Mouse (Mus musculus): ENCODE measurements around the gene Rmi1. TPM values are rescaled to one million over a fixed set of nuclear protein-coding genes. Genes with fewer than 3 reads are reported as not detected.

The Rmi1 gene
- total and polyA plus RNA-seq, 2 experiments from 2014 or later, result 13.3 to 16.1 TPM

- no peak overlapping the region for H3K9ac ChIP-seq (replicated peaks; ENCODE audit: low read depth, low read length)
- H3K9me3 ChIP-seq (replicated peaks; ENCODE audit: control insufficient read depth, low read length), result 0 out of 2 replicates have a peak, but pooled peaks cover 3% of the 10 kb centered on the region
- peaks cover 15% of the 10 kb centered on the region; the same call in 1 of the 2 replicates for H3K36me3 ChIP-seq (replicated peaks; ENCODE audit: control insufficient read depth, insufficient read depth, low read length)
- ATAC-seq (ENCODE audit: insufficient read depth, low read depth) (no peak), DNase-seq (ENCODE audit: low spot score) (no peak)
- H3K27ac ChIP-seq (ENCODE audit: low read depth), result no peak overlapping the region
- WGBS, result 94% methylated on average over 4 of the region's 4 CpGs
- TF ChIP-seq CTCF (IDR thresholded peaks at IDR 0.05; ENCODE audit: low read depth) (no peak), EP300 (IDR thresholded peaks at IDR 0.05; ENCODE audit: low read depth) (no peak)
- no peak overlapping the region for H3K4me2 ChIP-seq (ENCODE audit: low read depth, low read length)
- no peaks in the 10 kb centered on the region for H3K27me3 ChIP-seq (ENCODE audit: control insufficient read depth, insufficient read depth, low read length)
- H3K4me3 ChIP-seq (ENCODE audit: low read depth, low read length), result no peak overlapping the region
- 0 out of 2 replicates have a peak, but pooled peaks cover 5% of the 10 kb centered on the region for H3K4me1 ChIP-seq (ENCODE audit: control insufficient read depth, insufficient read depth)
These were observed 9.0 kb downstream of the Rmi1 start for GRCm38 (mm10) chr13:58411073-58411472.

- Histone ChIP-seq H3K27ac (ENCODE audit: low read depth) (no peak overlapping the region), H3K36me3 (replicated peaks; ENCODE audit: control insufficient read depth, insufficient read depth, low read length) (peaks cover 7% of the 10 kb centered on the region; the same call in 1 of the 2 replicates), H3K9me3 (replicated peaks; ENCODE audit: control insufficient read depth, low read length) (0 out of 2 replicates have a peak, but pooled peaks cover 3% of the 10 kb centered on the region), H3K27me3 (ENCODE audit: control insufficient read depth, insufficient read depth, low read length) (no peaks in the 10 kb centered on the region), H3K4me3 (ENCODE audit: low read depth, low read length) (no peak overlapping the region), H3K9ac (replicated peaks; ENCODE audit: low read depth, low read length) (no peak overlapping the region), H3K4me1 (ENCODE audit: control insufficient read depth, insufficient read depth) (0 out of 2 replicates have a peak, but pooled peaks cover 5% of the 10 kb centered on the region), H3K4me2 (ENCODE audit: low read depth, low read length) (no peak overlapping the region)
- ATAC-seq (ENCODE audit: insufficient read depth, low read depth), result no peak; the same call in 1 of the 2 replicates
- TF ChIP-seq CTCF (IDR thresholded peaks at IDR 0.05; ENCODE audit: low read depth) (no peak), EP300 (IDR thresholded peaks at IDR 0.05; ENCODE audit: low read depth) (no peak)
- 58% methylated on average over 6 of the region's 6 CpGs for WGBS
- no peak for DNase-seq (ENCODE audit: low spot score)
These were observed 13.3 kb downstream of the Rmi1 start for GRCm38 (mm10) chr13:58415374-58415773.

- no peaks in the 10 kb centered on the region for H3K27me3 ChIP-seq (ENCODE audit: control insufficient read depth, insufficient read depth, low read length)
- peak; percentile 58 for DNase-seq (ENCODE audit: low spot score)
- peak; percentile 80 for ATAC-seq (ENCODE audit: insufficient read depth, low read depth)
- H3K9me3 ChIP-seq (replicated peaks; ENCODE audit: control insufficient read depth, low read length), result 0 out of 2 replicates have a peak, but pooled peaks cover 3% of the 10 kb centered on the region
- no peak overlapping the region for H3K4me2 ChIP-seq (ENCODE audit: low read depth, low read length)
- TF ChIP-seq EP300 (IDR thresholded peaks at IDR 0.05; ENCODE audit: low read depth), result no peak
- TF ChIP-seq CTCF (IDR thresholded peaks at IDR 0.05; ENCODE audit: low read depth), result no peak
- H3K27ac ChIP-seq (ENCODE audit: low read depth), result peak overlapping the region; percentile 22; the same call in 1 of the 2 replicates
- 51% methylated on average over 5 of the region's 5 CpGs for WGBS
- H3K9ac ChIP-seq (replicated peaks; ENCODE audit: low read depth, low read length), result no peak overlapping the region
- no peak overlapping the region for H3K4me3 ChIP-seq (ENCODE audit: low read depth, low read length)
- H3K4me1 ChIP-seq (ENCODE audit: control insufficient read depth, insufficient read depth), result 0 out of 2 replicates have a peak, but pooled peaks cover 5% of the 10 kb centered on the region
- peaks cover 4% of the 10 kb centered on the region; the same call in 1 of the 2 replicates for H3K36me3 ChIP-seq (replicated peaks; ENCODE audit: control insufficient read depth, insufficient read depth, low read length)
These were observed 13.8 kb downstream of the Rmi1 start for GRCm38 (mm10) chr13:58415838-58416237.

GRCm38 (mm10) chr13:58418656-58419055, 16.6 kb downstream of the Rmi1 start:
- Histone ChIP-seq H3K9ac (replicated peaks; ENCODE audit: low read depth, low read length) (no peak overlapping the region), H3K27me3 (ENCODE audit: control insufficient read depth, insufficient read depth, low read length) (no peaks in the 10 kb centered on the region), H3K4me2 (ENCODE audit: low read depth, low read length) (no peak overlapping the region), H3K4me3 (ENCODE audit: low read depth, low read length) (no peak overlapping the region), H3K36me3 (replicated peaks; ENCODE audit: control insufficient read depth, insufficient read depth, low read length) (no peaks in the 10 kb centered on the region), H3K4me1 (ENCODE audit: control insufficient read depth, insufficient read depth) (peaks cover 20% of the 10 kb centered on the region), H3K9me3 (replicated peaks; ENCODE audit: control insufficient read depth, low read length) (no peaks in the 10 kb centered on the region), H3K27ac (ENCODE audit: low read depth) (no peak overlapping the region)
- WGBS, result 73% methylated on average over 4 of the region's 4 CpGs
- no peak for TF ChIP-seq CTCF (IDR thresholded peaks at IDR 0.05; ENCODE audit: low read depth)
- TF ChIP-seq EP300 (IDR thresholded peaks at IDR 0.05; ENCODE audit: low read depth), result no peak
- ATAC-seq (ENCODE audit: insufficient read depth, low read depth) (no peak), DNase-seq (ENCODE audit: low spot score) (no peak)

GRCm38 (mm10) chr13:58419266-58419665, 17.2 kb downstream of the Rmi1 start:
- TF ChIP-seq EP300 (IDR thresholded peaks at IDR 0.05; ENCODE audit: low read depth), result no peak
- TF ChIP-seq CTCF (IDR thresholded peaks at IDR 0.05; ENCODE audit: low read depth), result no peak
- no peak for ATAC-seq (ENCODE audit: insufficient read depth, low read depth)

GRCm38 (mm10) chr13:58421026-58421425, 19.0 kb downstream of the Rmi1 start:
- no peak overlapping the region for H3K4me3 ChIP-seq (ENCODE audit: low read depth, low read length)
- H3K9me3 ChIP-seq (replicated peaks; ENCODE audit: control insufficient read depth, low read length), result no peaks in the 10 kb centered on the region
- peaks cover 18% of the 10 kb centered on the region for H3K4me1 ChIP-seq (ENCODE audit: control insufficient read depth, insufficient read depth)
- no peak overlapping the region for H3K9ac ChIP-seq (replicated peaks; ENCODE audit: low read depth, low read length)
- 82% methylated on average over 4 of the region's 4 CpGs for WGBS
- DNase-seq (ENCODE audit: low spot score) (no peak), ATAC-seq (ENCODE audit: insufficient read depth, low read depth) (no peak)
- H3K27ac ChIP-seq (ENCODE audit: low read depth), result no peak overlapping the region
- H3K4me2 ChIP-seq (ENCODE audit: low read depth, low read length), result no peak overlapping the region
- no peaks in the 10 kb centered on the region for H3K27me3 ChIP-seq (ENCODE audit: control insufficient read depth, insufficient read depth, low read length)
- TF ChIP-seq CTCF (IDR thresholded peaks at IDR 0.05; ENCODE audit: low read depth) (no peak), EP300 (IDR thresholded peaks at IDR 0.05; ENCODE audit: low read depth) (no peak)
- H3K36me3 ChIP-seq (replicated peaks; ENCODE audit: control insufficient read depth, insufficient read depth, low read length), result no peaks in the 10 kb centered on the region

More at GRCm38 (mm10) chr13:58419266-58419665, 17.2 kb downstream of the Rmi1 start:
- Histone ChIP-seq H3K27ac (ENCODE audit: low read depth) (no peak overlapping the region), H3K4me1 (ENCODE audit: control insufficient read depth, insufficient read depth) (peaks cover 23% of the 10 kb centered on the region), H3K27me3 (ENCODE audit: control insufficient read depth, insufficient read depth, low read length) (no peaks in the 10 kb centered on the region), H3K36me3 (replicated peaks; ENCODE audit: control insufficient read depth, insufficient read depth, low read length) (no peaks in the 10 kb centered on the region), H3K9ac (replicated peaks; ENCODE audit: low read depth, low read length) (no peak overlapping the region), H3K4me2 (ENCODE audit: low read depth, low read length) (no peak overlapping the region), H3K4me3 (ENCODE audit: low read depth, low read length) (no peak overlapping the region), H3K9me3 (replicated peaks; ENCODE audit: control insufficient read depth, low read length) (no peaks in the 10 kb centered on the region)
- DNase-seq (ENCODE audit: low spot score), result no peak
- 100% methylated on average over 1 of the region's 1 CpGs for WGBS
